Mouse (Mus musculus): ENCODE data around the gene Yif1b. TPM values are rescaled to one million over a fixed set of nuclear protein-coding genes. Genes with fewer than 3 reads are reported as not detected.

Yif1b gene
- polyA plus RNA-seq, 1 experiment from 2014 or later: 114 TPM

DNA sequence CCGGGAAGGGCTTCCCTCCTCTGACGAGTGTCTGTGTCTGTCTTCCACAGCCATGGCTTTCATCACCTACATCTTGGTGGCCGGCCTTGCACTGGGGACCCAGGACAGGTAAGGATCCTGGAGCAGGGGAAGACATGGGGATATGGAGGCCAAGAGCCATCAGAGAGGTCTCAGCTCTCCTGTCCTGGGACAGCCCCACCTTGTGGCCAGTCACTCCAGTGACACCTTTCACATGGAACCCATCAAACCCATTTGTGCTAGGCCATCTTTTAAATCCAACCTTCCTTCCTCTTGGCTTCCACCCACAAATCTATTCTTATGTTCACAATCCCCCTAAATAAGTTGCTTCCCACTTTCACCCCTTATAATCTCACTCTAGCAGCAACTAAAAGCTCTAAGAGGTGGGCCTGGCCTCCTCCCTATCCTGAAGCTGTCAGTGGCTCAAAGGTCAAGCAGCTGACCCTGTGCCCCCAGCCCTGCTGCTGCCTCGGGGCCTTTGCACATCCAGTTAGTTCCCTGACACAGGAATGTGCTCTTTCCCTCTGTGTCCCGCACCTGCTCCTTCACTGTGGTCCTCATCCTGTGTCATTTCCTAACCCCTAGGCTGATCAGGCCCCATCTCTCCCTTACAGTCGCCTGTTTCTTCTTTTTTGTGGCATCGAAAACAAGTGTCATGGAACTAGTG is 6.7 kb downstream of the Yif1b start:
- no peak for ATAC-seq (ENCODE audit: insufficient number of reproducible peaks, insufficient read depth, low FRiP score, low read depth)
- Histone ChIP-seq H3K4me2 (ENCODE audit: low read length) (no peak overlapping the region), H3K4me3 (ENCODE audit: control insufficient read depth in 1 of 2, insufficient read depth in 1 of 2, low read depth in 1 of 2, low read length in 2 of 2) (no peak overlapping the region), H3K9me3 (ENCODE audit: control insufficient read depth, low read length) (no peaks in the 10 kb centered on the region), H3K9ac (ENCODE audit: low read length) (no peak overlapping the region), H3K27me3 (ENCODE audit: control insufficient read depth, insufficient read depth, low read length) (no peaks in the 10 kb centered on the region), H3K4me1 (ENCODE audit: control insufficient read depth in 2 of 2, insufficient read depth in 2 of 2, low read length in 2 of 2) (peaks cover 11 to 12% of the 10 kb centered on the region in 2 experiments; a peak in 2 of 4 replicates), H3K36me3 (ENCODE audit: control insufficient read depth, insufficient read depth, low read length) (peaks cover 32% of the 10 kb centered on the region), H3K27ac (replicated peaks in 1 of 2; ENCODE audit: control insufficient read depth in 1 of 2, insufficient read depth in 1 of 2, low read depth in 2 of 2, low read length in 2 of 2) (no peak overlapping the region)
- 84% methylated on average over 7 of the region's 7 CpGs for WGBS

DNA sequence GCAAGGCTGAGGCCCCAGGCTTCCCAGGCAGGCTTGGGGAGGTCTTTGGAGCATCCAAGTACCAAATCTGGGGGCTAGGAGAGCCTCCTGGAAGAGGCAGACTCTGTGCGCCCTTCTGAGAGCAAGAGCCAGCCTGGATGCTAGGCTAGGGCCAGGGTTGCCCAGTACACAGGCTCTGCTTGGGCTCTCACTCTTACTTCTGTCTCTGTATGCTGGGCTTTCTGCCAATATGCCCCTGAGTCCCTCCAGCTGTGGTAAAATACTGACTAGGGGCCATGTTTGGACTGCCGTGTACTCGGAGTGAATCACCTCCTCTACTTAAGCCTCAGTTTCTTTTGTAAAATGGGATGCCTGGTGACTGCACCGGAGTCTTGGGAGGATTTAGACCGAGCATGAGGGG is 7.9 kb downstream of the Yif1b start:
- Histone ChIP-seq H3K27ac (replicated peaks in 1 of 2; ENCODE audit: control insufficient read depth in 1 of 2, insufficient read depth in 1 of 2, low read depth in 2 of 2, low read length in 2 of 2) (no peak overlapping the region), H3K9ac (ENCODE audit: low read length) (no peak overlapping the region), H3K9me3 (ENCODE audit: control insufficient read depth, low read length) (no peaks in the 10 kb centered on the region), H3K27me3 (ENCODE audit: control insufficient read depth, insufficient read depth, low read length) (no peaks in the 10 kb centered on the region), H3K4me3 (ENCODE audit: control insufficient read depth in 1 of 2, insufficient read depth in 1 of 2, low read depth in 1 of 2, low read length in 2 of 2) (no peak overlapping the region), H3K4me1 (ENCODE audit: control insufficient read depth in 2 of 2, insufficient read depth in 2 of 2, low read length in 2 of 2) (peaks cover 11 to 12% of the 10 kb centered on the region in 2 experiments; a peak in 2 of 4 replicates), H3K36me3 (ENCODE audit: control insufficient read depth, insufficient read depth, low read length) (peaks cover 32% of the 10 kb centered on the region), H3K4me2 (ENCODE audit: low read length) (no peak overlapping the region)
- ATAC-seq (ENCODE audit: insufficient number of reproducible peaks, insufficient read depth, low FRiP score, low read depth): no peak
- 84% methylated on average over 5 of the region's 5 CpGs for WGBS

DNA sequence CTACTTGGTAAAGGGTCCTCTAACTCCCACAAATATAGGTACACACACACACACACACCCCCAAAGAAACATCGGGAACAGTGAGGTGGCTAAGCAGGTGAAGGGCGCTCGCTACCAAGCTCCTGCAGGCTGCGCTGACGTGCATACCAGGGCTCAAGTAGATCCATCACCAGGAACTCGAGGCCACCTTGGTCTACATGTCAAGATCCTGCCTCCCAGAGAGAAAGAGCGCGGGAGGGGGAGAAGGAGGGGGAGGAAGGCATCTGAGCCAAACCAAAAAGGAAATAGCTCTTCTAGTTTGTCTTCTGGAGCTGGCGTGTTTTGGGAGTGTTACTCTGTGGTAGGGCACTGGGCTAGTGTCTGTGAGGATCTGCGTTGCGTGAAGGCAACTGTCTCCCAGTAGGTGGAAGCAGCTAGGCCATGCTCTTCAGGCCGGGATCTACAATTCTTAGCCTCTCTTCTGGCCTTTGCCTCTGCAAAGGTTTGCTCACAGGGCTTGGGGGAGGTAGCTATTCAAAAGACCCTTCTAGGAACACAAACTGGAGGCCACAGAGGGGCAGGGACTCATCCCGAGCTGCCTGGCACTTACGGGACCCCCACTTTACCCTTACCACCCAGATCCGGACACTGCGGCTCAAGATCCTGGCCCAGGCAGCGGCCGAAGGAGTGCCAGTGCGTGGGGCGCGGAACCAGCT is 8.6 kb downstream of the Yif1b start:
- no peak for ATAC-seq (ENCODE audit: insufficient number of reproducible peaks, insufficient read depth, low FRiP score, low read depth)
- whole genome bisulfite sequencing: 82% methylated on average over 21 of the region's 21 CpGs
- Histone ChIP-seq H3K4me3 (ENCODE audit: control insufficient read depth in 1 of 2, insufficient read depth in 1 of 2, low read depth in 1 of 2, low read length in 2 of 2) (no peak overlapping the region), H3K36me3 (ENCODE audit: control insufficient read depth, insufficient read depth, low read length) (peaks cover 32% of the 10 kb centered on the region), H3K9ac (ENCODE audit: low read length) (no peak overlapping the region; the same call in 1 of the 2 replicates), H3K27ac (replicated peaks in 1 of 2; ENCODE audit: control insufficient read depth in 1 of 2, insufficient read depth in 1 of 2, low read depth in 2 of 2, low read length in 2 of 2) (no peak overlapping the region), H3K4me1 (ENCODE audit: control insufficient read depth in 2 of 2, insufficient read depth in 2 of 2, low read length in 2 of 2) (peaks cover 11 to 12% of the 10 kb centered on the region in 2 experiments; a peak in 2 of 4 replicates), H3K4me2 (ENCODE audit: low read length) (peak overlapping the region; percentile 89; the same call in 1 of the 2 replicates), H3K27me3 (ENCODE audit: control insufficient read depth, insufficient read depth, low read length) (no peaks in the 10 kb centered on the region), H3K9me3 (ENCODE audit: control insufficient read depth, low read length) (no peaks in the 10 kb centered on the region)

DNA sequence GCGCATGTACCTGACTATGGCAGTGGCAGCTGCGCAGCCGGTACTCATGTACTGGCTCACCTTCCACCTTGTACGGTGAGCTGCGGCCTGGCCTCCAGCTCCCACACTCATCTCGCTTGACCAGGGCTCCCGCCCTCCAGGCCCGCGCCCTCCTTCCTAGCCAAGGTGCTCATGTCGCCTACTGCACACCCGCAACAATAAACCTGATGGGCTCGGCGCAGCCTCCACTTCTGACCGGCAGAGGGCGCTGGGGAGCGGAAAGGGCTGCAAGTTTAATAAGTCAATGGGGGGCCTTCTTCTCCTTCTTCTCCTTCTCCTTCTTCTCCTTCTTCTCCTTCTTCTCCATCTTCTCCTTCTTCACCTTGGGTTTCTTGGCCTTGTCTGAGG is 9.2 kb downstream of the Yif1b start:
- H3K9me3 ChIP-seq (ENCODE audit: control insufficient read depth, low read length): no peaks in the 10 kb centered on the region
- peak overlapping the region; percentile 71 for H3K9ac ChIP-seq (ENCODE audit: low read length)
- peak overlapping the region; percentile 44 to 45 for H3K4me3 ChIP-seq (ENCODE audit: control insufficient read depth in 1 of 2, insufficient read depth in 1 of 2, low read depth in 1 of 2, low read length in 2 of 2)
- H3K27me3 ChIP-seq (ENCODE audit: control insufficient read depth, insufficient read depth, low read length): no peaks in the 10 kb centered on the region
- H3K4me2 ChIP-seq (ENCODE audit: low read length): peak overlapping the region; percentile 89
- no peak overlapping the region for H3K27ac ChIP-seq (replicated peaks in 1 of 2; ENCODE audit: control insufficient read depth in 1 of 2, insufficient read depth in 1 of 2, low read depth in 2 of 2, low read length in 2 of 2)
- ATAC-seq (ENCODE audit: insufficient number of reproducible peaks, insufficient read depth, low FRiP score, low read depth): peak; percentile 19; the same call in 1 of the 2 replicates
- H3K4me1 ChIP-seq (ENCODE audit: control insufficient read depth in 2 of 2, insufficient read depth in 2 of 2, low read length in 2 of 2): peaks cover 11 to 12% of the 10 kb centered on the region in 2 experiments; a peak in 2 of 4 replicates
- peaks cover 32% of the 10 kb centered on the region for H3K36me3 ChIP-seq (ENCODE audit: control insufficient read depth, insufficient read depth, low read length)
- WGBS: 29% methylated on average over 16 of the region's 16 CpGs

DNA sequence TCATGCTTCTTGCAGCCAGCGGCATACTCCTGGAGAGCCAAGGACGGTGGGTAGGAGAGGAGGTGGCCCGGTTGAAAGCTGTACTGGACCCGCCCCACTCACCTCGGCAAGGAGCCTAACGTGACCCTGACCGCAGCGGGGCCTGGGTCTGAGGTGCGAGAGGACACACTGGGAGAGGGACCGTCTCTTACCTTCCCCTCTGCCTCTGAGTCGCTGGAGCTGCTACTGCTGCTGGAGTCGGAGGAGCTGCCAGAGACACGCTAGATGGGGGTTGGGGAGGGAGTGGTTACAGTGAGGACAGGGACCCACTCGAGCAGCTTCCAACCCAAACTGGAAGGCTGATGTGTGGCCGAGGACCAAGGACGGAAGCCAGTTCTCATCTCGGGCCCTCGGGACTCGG is 9.6 kb downstream of the Yif1b start:
- Histone ChIP-seq H3K27ac (replicated peaks in 1 of 2; ENCODE audit: control insufficient read depth in 1 of 2, insufficient read depth in 1 of 2, low read depth in 2 of 2, low read length in 2 of 2) (peak overlapping the region in 1 of 2 experiments; percentile 24; a peak in 1 of 4 replicates), H3K36me3 (ENCODE audit: control insufficient read depth, insufficient read depth, low read length) (peaks cover 32% of the 10 kb centered on the region), H3K9ac (ENCODE audit: low read length) (peak overlapping the region; percentile 71), H3K4me1 (ENCODE audit: control insufficient read depth in 2 of 2, insufficient read depth in 2 of 2, low read length in 2 of 2) (peaks cover 11 to 12% of the 10 kb centered on the region in 2 experiments; a peak in 2 of 4 replicates), H3K9me3 (ENCODE audit: control insufficient read depth, low read length) (no peaks in the 10 kb centered on the region), H3K4me2 (ENCODE audit: low read length) (peak overlapping the region; percentile 89), H3K27me3 (ENCODE audit: control insufficient read depth, insufficient read depth, low read length) (no peaks in the 10 kb centered on the region), H3K4me3 (ENCODE audit: control insufficient read depth in 1 of 2, insufficient read depth in 1 of 2, low read depth in 1 of 2, low read length in 2 of 2) (peak overlapping the region; percentile 44 to 45)
- ATAC-seq (ENCODE audit: insufficient number of reproducible peaks, insufficient read depth, low FRiP score, low read depth): no peak
- 8% methylated on average over 19 of the region's 19 CpGs for WGBS

DNA sequence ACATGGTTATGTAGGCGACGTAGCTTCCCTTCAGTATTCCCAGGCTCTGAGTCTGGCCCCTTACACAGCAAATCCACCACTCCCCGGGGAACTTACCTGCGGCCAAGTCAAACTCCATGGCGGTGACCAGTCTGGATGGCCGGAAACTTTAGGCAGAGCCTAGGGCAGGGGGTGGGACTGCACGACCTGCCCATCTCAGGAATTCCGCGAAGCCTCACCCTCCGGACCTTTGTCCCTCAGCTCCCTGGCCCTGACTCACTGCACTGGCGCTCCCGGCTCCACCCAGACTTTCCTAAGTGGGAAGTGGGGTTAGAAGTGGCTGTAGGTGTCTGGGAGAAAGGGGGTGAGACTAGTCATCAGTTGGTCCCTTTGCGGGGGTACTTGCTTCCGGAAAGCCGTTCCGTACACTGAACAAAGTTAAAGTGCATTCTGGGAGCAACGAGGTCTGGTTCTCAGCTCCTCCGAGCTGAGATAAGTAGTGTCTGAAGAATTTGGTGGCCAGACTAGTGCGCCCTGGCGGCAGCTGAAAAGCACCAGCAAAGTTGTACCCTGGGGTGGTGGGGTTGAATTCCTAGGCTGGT is 10.2 kb downstream of the Yif1b start, which contains the start of gene 2200002D01Rik:
Gene 2200002D01Rik, minus strand, starts transcription at position 206 of the 581 bp plus-strand sequence.
- Histone ChIP-seq H3K4me3 (ENCODE audit: control insufficient read depth in 1 of 2, insufficient read depth in 1 of 2, low read depth in 1 of 2, low read length in 2 of 2) (peak within 1 kb of the TSS; percentile 44 to 45), H3K4me1 (ENCODE audit: control insufficient read depth in 2 of 2, insufficient read depth in 2 of 2, low read length in 2 of 2) (peaks cover 11 to 12% of the 10 kb centered on the region in 2 experiments; a peak in 2 of 4 replicates), H3K9ac (ENCODE audit: low read length) (peak within 1 kb of the TSS; percentile 71), H3K27ac (replicated peaks in 1 of 2; ENCODE audit: control insufficient read depth in 1 of 2, insufficient read depth in 1 of 2, low read depth in 2 of 2, low read length in 2 of 2) (peak within 1 kb of the TSS in 1 of 2 experiments; percentile 24; a peak in 1 of 4 replicates), H3K9me3 (ENCODE audit: control insufficient read depth, low read length) (no peaks in the 10 kb centered on the region), H3K27me3 (ENCODE audit: control insufficient read depth, insufficient read depth, low read length) (no peaks in the 10 kb centered on the region), H3K4me2 (ENCODE audit: low read length) (peak within 1 kb of the TSS; percentile 89), H3K36me3 (ENCODE audit: control insufficient read depth, insufficient read depth, low read length) (peaks cover 32% of the 10 kb centered on the region)
- WGBS: 3% methylated on average over 20 of the region's 20 CpGs
- ATAC-seq (ENCODE audit: insufficient number of reproducible peaks, insufficient read depth, low FRiP score, low read depth): no peak

DNA sequence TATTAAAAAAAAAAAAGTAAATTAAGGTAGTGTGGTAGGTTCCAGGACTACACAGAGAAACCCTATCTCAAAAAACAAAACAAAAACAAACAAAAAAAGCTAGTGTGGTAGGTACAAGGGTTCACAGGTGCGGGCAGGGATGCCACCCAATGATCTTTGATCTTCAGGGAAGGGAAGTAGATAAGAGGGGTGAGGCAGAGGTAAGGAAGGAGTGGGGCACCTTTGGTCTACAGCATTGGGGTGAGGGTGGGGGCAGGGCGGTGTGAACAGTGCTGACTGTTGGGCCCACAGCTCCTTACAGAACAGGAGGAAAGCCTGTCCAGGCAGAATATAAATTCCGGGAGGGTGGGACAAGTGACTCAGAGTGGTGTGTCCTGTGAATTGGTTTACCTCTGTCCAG is 13.0 kb downstream of the Yif1b start:
- no peaks in the 10 kb centered on the region for H3K9me3 ChIP-seq (ENCODE audit: control insufficient read depth, low read length)
- no peak overlapping the region for H3K4me3 ChIP-seq (ENCODE audit: control insufficient read depth in 1 of 2, insufficient read depth in 1 of 2, low read depth in 1 of 2, low read length in 2 of 2)
- no peak overlapping the region for H3K9ac ChIP-seq (ENCODE audit: low read length)
- H3K27ac ChIP-seq (replicated peaks in 1 of 2; ENCODE audit: control insufficient read depth in 1 of 2, insufficient read depth in 1 of 2, low read depth in 2 of 2, low read length in 2 of 2): no peak overlapping the region
- H3K27me3 ChIP-seq (ENCODE audit: control insufficient read depth, insufficient read depth, low read length): no peaks in the 10 kb centered on the region
- H3K4me1 ChIP-seq (ENCODE audit: control insufficient read depth in 2 of 2, insufficient read depth in 2 of 2, low read length in 2 of 2): peaks cover 13 to 14% of the 10 kb centered on the region in 2 experiments; a peak in 2 of 4 replicates
- no peak for ATAC-seq (ENCODE audit: insufficient number of reproducible peaks, insufficient read depth, low FRiP score, low read depth)
- H3K4me2 ChIP-seq (ENCODE audit: low read length): no peak overlapping the region
- 65% methylated on average over 3 of the region's 3 CpGs for WGBS
- H3K36me3 ChIP-seq (ENCODE audit: control insufficient read depth, insufficient read depth, low read length): peaks cover 13% of the 10 kb centered on the region
